In the genomic region with DNA sequence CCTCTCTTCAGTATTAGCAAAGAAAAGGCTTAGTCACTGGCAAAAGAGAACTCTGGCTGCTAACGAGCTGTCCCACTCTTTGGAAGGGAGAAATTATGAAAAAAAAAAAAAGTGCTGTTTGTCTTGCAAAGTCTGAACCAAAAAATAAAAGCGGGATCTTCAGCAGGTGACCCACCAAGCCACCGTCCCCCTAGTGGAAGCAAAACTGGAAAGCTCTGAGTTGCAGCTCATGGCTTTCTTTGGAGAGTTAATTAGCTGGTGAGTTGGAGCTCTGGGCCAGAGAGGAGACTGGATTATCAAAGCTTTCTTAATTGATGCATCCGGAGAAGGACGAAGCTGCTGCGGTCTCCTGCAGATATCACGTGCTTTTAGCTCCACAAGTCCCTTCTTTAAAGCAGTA, we compare ENCODE assay signal across 22 mouse cellular contexts. TPM values are rescaled to one million over a fixed set of nuclear protein-coding genes. Genes with fewer than 3 reads are reported as not detected.
DNase-seq lines count a peak whose midpoint lies in the region; ATAC-seq and TF ChIP-seq lines count a peak whose summit lies in the region.
"Had no signal": no experiment of that assay in that cellular context is flagged by ENCODE, and none has a peak within 500 bp of the region (broad histone marks: within the 10 kb centered on the region; RNA-seq: fewer than 3 reads in every experiment).

No protein-coding gene starts in this region.

- H3K27ac ChIP-seq in forebrain, postnatal 0 days (ENCODE audit: low read depth, low read length): no peak overlapping the region
- H3K27ac ChIP-seq in forebrain, embryonic 16.5 days (ENCODE audit: low read length): no peak overlapping the region
- H3K27ac ChIP-seq in layer of hippocampus, adult 2 months: no peak overlapping the region
- H3K27ac ChIP-seq: embryonic facial prominence, embryonic 13.5 days; heart, embryonic 13.5 days; hindbrain, embryonic 15.5 days; intestine, embryonic 15.5 days had no signal

- H3K4me3 ChIP-seq in forebrain, postnatal 0 days (ENCODE audit: low read depth, low read length): no peak overlapping the region
- H3K4me3 ChIP-seq in forebrain, embryonic 16.5 days (replicated peaks; ENCODE audit: low read length): no peak overlapping the region
- no peak overlapping the region for H3K4me3 ChIP-seq in layer of hippocampus, adult 2 months
- H3K4me3 ChIP-seq: embryonic facial prominence, embryonic 13.5 days; heart, embryonic 13.5 days; hindbrain, embryonic 15.5 days; intestine, embryonic 15.5 days had no signal

- no peak for DNase-seq in forebrain, postnatal 0 days
- DNase-seq in layer of hippocampus, adult 2 months (ENCODE audit: low spot score in 2 of 2): no peak
- DNase-seq in layer of hippocampus, adult 11-12 months (ENCODE audit: low spot score): no peak
- peak; percentile 9 for DNase-seq in MN1 (ENCODE audit: low spot score)
- DNase-seq in brain, embryonic 14.5 days (ENCODE audit: low read depth): peak; percentile 61
- no peak for DNase-seq in thymus, postnatal 4 days
- DNase-seq in frontal cortex, postnatal 36 days (ENCODE audit: low spot score in 2 of 2): no peak
- DNase-seq: adrenal gland, postnatal 14 days; cerebellum, adult 2 months; cerebellum, postnatal 10 days; gastrocnemius, postnatal 36 days; heart, adult 11 months; heart, postnatal 36 days had no signal

- no peak overlapping the region for H3K9ac ChIP-seq in forebrain, postnatal 0 days
- H3K9ac ChIP-seq in forebrain, embryonic 16.5 days (replicated peaks; ENCODE audit: low read depth, low read length): no peak overlapping the region
- H3K9ac ChIP-seq: embryonic facial prominence, embryonic 13.5 days; heart, embryonic 13.5 days; hindbrain, embryonic 15.5 days; intestine, embryonic 15.5 days had no signal

- ATAC-seq in forebrain, postnatal 0 days: no peak
- no peak for ATAC-seq in forebrain, embryonic 16.5 days
- ATAC-seq: activated CD4-positive, CD25-positive, alpha-beta regulatory T cell, adult 4 months; intestine, embryonic 15.5 days; Patski had no signal

- no peak for TF ChIP-seq POLR2A in brain, embryonic 14.5 days (IDR thresholded peaks at IDR 0.05; ENCODE audit: borderline replicate concordance, extremely low read depth, insufficient read depth, insufficient read length, poor library complexity, severe bottlenecking)

- H3K4me1 ChIP-seq in forebrain, postnatal 0 days (ENCODE audit: insufficient read depth): no peaks in the 10 kb centered on the region
- H3K4me1 ChIP-seq in forebrain, embryonic 16.5 days (replicated peaks; ENCODE audit: control insufficient read depth, insufficient read depth, low read length): no peaks in the 10 kb centered on the region
- H3K4me1 ChIP-seq: embryonic facial prominence, embryonic 13.5 days; heart, embryonic 13.5 days; hindbrain, embryonic 15.5 days; intestine, embryonic 15.5 days had no signal

- H3K36me3 ChIP-seq in forebrain, postnatal 0 days (ENCODE audit: insufficient read depth): no peaks in the 10 kb centered on the region
- no peaks in the 10 kb centered on the region for H3K36me3 ChIP-seq in forebrain, embryonic 16.5 days (ENCODE audit: control insufficient read depth, insufficient read depth)
- H3K36me3 ChIP-seq: embryonic facial prominence, embryonic 13.5 days; G1E; heart, embryonic 13.5 days; hindbrain, embryonic 15.5 days; intestine, embryonic 15.5 days had no signal

- H3K4me2 ChIP-seq in forebrain, postnatal 0 days (ENCODE audit: low read depth): no peak overlapping the region
- no peak overlapping the region for H3K4me2 ChIP-seq in forebrain, embryonic 16.5 days (ENCODE audit: low read length)
- H3K4me2 ChIP-seq: embryonic facial prominence, embryonic 13.5 days; heart, embryonic 13.5 days; hindbrain, embryonic 15.5 days; intestine, embryonic 15.5 days had no signal

- 12% methylated on average over 7 of the region's 7 CpGs for WGBS in forebrain, postnatal 0 days
- WGBS in forebrain, embryonic 16.5 days: 6% methylated on average over 7 of the region's 7 CpGs

- TF ChIP-seq CTCF in forebrain, postnatal 0 days (IDR thresholded peaks at IDR 0.05; ENCODE audit: low read depth): peak; percentile 21; the same call in 1 of the 2 replicates
- TF ChIP-seq CTCF in layer of hippocampus, adult 2 months (conservative IDR thresholded peaks at IDR 0.05): peak; percentile 58
- TF ChIP-seq CTCF in brain, embryonic 14.5 days (IDR thresholded peaks at IDR 0.05; ENCODE audit: borderline replicate concordance, extremely low read depth, insufficient read depth, insufficient read length): peak; percentile 36; the same call in 1 of the 2 replicates

- no peaks in the 10 kb centered on the region for H3K9me3 ChIP-seq in forebrain, postnatal 0 days (ENCODE audit: low read length)
- H3K9me3 ChIP-seq in forebrain, embryonic 16.5 days (ENCODE audit: control insufficient read depth, low read length): no peaks in the 10 kb centered on the region
- H3K9me3 ChIP-seq: embryonic facial prominence, embryonic 13.5 days; G1E; hindbrain, embryonic 15.5 days; intestine, embryonic 15.5 days had no signal

- H3K27me3 ChIP-seq in forebrain, postnatal 0 days (ENCODE audit: insufficient read depth, low read length): no peaks in the 10 kb centered on the region
- no peaks in the 10 kb centered on the region for H3K27me3 ChIP-seq in forebrain, embryonic 16.5 days (replicated peaks; ENCODE audit: control insufficient read depth, insufficient read depth, low read length)
- H3K27me3 ChIP-seq: embryonic facial prominence, embryonic 13.5 days; hindbrain, embryonic 15.5 days; intestine, embryonic 15.5 days; Patski had no signal

RNA-seq across cellular contexts. Expression of gene Lrguk, which starts 29.7 kb away (rescaled TPM):
- 1.8 and 2.8 TPM in 2 replicates for total RNA-seq in forebrain, postnatal 0 days (2014; rRNA removed)
- polyA plus RNA-seq in forebrain, postnatal 0 days (2015; fragmentation: Nextera tagmentation; extraction: Ambion mirVana): 0.86 and 1.7 TPM in 2 replicates
- polyA plus RNA-seq in forebrain, embryonic 16.5 days (2015; fragmentation: Nextera tagmentation; extraction: Ambion mirVana): 0.73 and 1.1 TPM in 2 replicates
- total RNA-seq in layer of hippocampus, adult 2 months (2021): 1 to 10 TPM; 2.2 to 2.4 TPM
- polyA plus RNA-seq in brain, embryonic 14.5 days (2012; rRNA removed): 0.61 and 0.88 TPM in 2 replicates
- total RNA-seq: gastrocnemius, adult 8-10 months had no signal
- polyA plus RNA-seq: activated CD4-positive, CD25-positive, alpha-beta regulatory T cell, adult 4 months had no signal

Comparison
In these comparisons a context has a peak if more than half of its experiments do, and no peak if none do; other contexts are left out.
1. DNase-seq: peak in MN1 (single experiment) and brain, embryonic 14.5 days (single experiment); none in forebrain, postnatal 0 days (single experiment), layer of hippocampus, adult 2 months (0 of 2), layer of hippocampus, adult 11-12 months (single experiment), thymus, postnatal 4 days (single experiment) and frontal cortex, postnatal 36 days (0 of 2).
2. Peak in every context shown above with its lines, with median percentiles within 50 percentile points of each other: CTCF ChIP-seq.